ENCODE assay signal across 8 mouse cellular contexts in genomic region chr5:149964748-149965147, GRCm38 (mm10). TPM values are rescaled to one million over a fixed set of nuclear protein-coding genes. Genes with fewer than 3 reads are reported as not detected.
DNase-seq lines count a peak whose midpoint lies in the region; ATAC-seq lines count a peak whose summit lies in the region.

No protein-coding gene starts in this region.

- H3K27me3 ChIP-seq in heart, embryonic 13.5 days (replicated peaks) = no peaks in the 10 kb centered on the region
- no peaks in the 10 kb centered on the region for H3K27me3 ChIP-seq in hindbrain, embryonic 11.5 days (ENCODE audit: control insufficient read depth, insufficient read depth, low read length)
- H3K27me3 ChIP-seq in midbrain, embryonic 15.5 days (replicated peaks) = no peaks in the 10 kb centered on the region

- ATAC-seq in heart, embryonic 13.5 days (ENCODE audit: extremely low read depth, insufficient number of reproducible peaks, low FRiP score, low TSS enrichment) = no peak
- ATAC-seq in hindbrain, embryonic 11.5 days (ENCODE audit: low FRiP score) = no peak
- peak; percentile 88 for ATAC-seq in midbrain, embryonic 15.5 days (replicated peaks)
- ATAC-seq in monocyte, adult 5-6 weeks (replicated peaks; ENCODE audit: insufficient number of reproducible peaks, low FRiP score, low TSS enrichment, poor library complexity, severe bottlenecking) = no peak

- DNase-seq in heart, postnatal 14 days = no peak
- DNase-seq in brain, adult 2 months (ENCODE audit: low read depth, low spot score) = peak; percentile 65
- DNase-seq in hindbrain, embryonic 11.5 days (ENCODE audit: low spot score) = no peak
- no peak for DNase-seq in ovary, adult 18-20 months (ENCODE audit: low spot score)
- DNase-seq in lung, postnatal 14 days = no peak

- H3K27ac ChIP-seq in heart, embryonic 13.5 days (replicated peaks) = no peak overlapping the region
- H3K27ac ChIP-seq in hindbrain, embryonic 11.5 days (ENCODE audit: low read depth, low read length) = no peak overlapping the region
- peak overlapping the region; percentile 60 for H3K27ac ChIP-seq in midbrain, embryonic 15.5 days

- intact Hi-C loops in heart, postnatal 14 days (cut with DNase I) = no loop called here

- peaks cover 13% of the 10 kb centered on the region for H3K4me1 ChIP-seq in heart, embryonic 13.5 days
- H3K4me1 ChIP-seq in hindbrain, embryonic 11.5 days (replicated peaks; ENCODE audit: control insufficient read depth, insufficient read depth, low read length) = no peaks in the 10 kb centered on the region
- H3K4me1 ChIP-seq in midbrain, embryonic 15.5 days = peaks cover 8% of the 10 kb centered on the region; the same call in 1 of the 2 replicates

- H3K36me3 ChIP-seq in heart, embryonic 13.5 days = no peaks in the 10 kb centered on the region
- no peaks in the 10 kb centered on the region for H3K36me3 ChIP-seq in hindbrain, embryonic 11.5 days (ENCODE audit: control insufficient read depth, insufficient read depth, low read length)
- H3K36me3 ChIP-seq in midbrain, embryonic 15.5 days (replicated peaks) = no peaks in the 10 kb centered on the region

- peak overlapping the region; percentile 20; the same call in 1 of the 2 replicates for H3K4me3 ChIP-seq in heart, embryonic 13.5 days
- H3K4me3 ChIP-seq in hindbrain, embryonic 11.5 days (ENCODE audit: low read depth, low read length) = no peak overlapping the region
- no peak overlapping the region for H3K4me3 ChIP-seq in midbrain, embryonic 15.5 days

- no peak overlapping the region for H3K9ac ChIP-seq in heart, embryonic 13.5 days
- no peak overlapping the region for H3K9ac ChIP-seq in hindbrain, embryonic 11.5 days (ENCODE audit: low read depth, low read length)
- no peak overlapping the region for H3K9ac ChIP-seq in midbrain, embryonic 15.5 days

- WGBS in heart, embryonic 13.5 days = 19% methylated on average over 13 of the region's 13 CpGs
- WGBS in hindbrain, embryonic 11.5 days = 16% methylated on average over 13 of the region's 13 CpGs
- 8% methylated on average over 13 of the region's 13 CpGs for WGBS in midbrain, embryonic 15.5 days

- H3K9me3 ChIP-seq in heart, embryonic 13.5 days = no peaks in the 10 kb centered on the region
- H3K9me3 ChIP-seq in hindbrain, embryonic 11.5 days (ENCODE audit: control insufficient read depth, low read length) = no peaks in the 10 kb centered on the region
- H3K9me3 ChIP-seq in midbrain, embryonic 15.5 days = no peaks in the 10 kb centered on the region

- peak overlapping the region; percentile 57 for H3K4me2 ChIP-seq in heart, embryonic 13.5 days
- H3K4me2 ChIP-seq in hindbrain, embryonic 11.5 days (replicated peaks; ENCODE audit: low read depth, low read length) = 0 out of 2 replicates have a peak overlapping the region, but pooled peaks have one; percentile 14
- peak overlapping the region; percentile 24 for H3K4me2 ChIP-seq in midbrain, embryonic 15.5 days

RNA-seq across cellular contexts. Expression of gene Rxfp2, which starts 53.7 kb away (rescaled TPM):
- polyA plus RNA-seq in heart, embryonic 13.5 days (2015; fragmentation: Nextera tagmentation; extraction: Ambion mirVana) = 0.24 and 0.27 TPM in 2 replicates
- total RNA-seq in heart, postnatal 14 days (2021) = not detected
- polyA plus RNA-seq in hindbrain, embryonic 11.5 days (2014; fragmentation: Nextera tagmentation; extraction: Ambion mirVana) = 0.49 and 0.50 TPM in 2 replicates
- polyA plus RNA-seq in midbrain, embryonic 15.5 days (2015; fragmentation: Nextera tagmentation; extraction: Ambion mirVana) = 1.2 and 1.4 TPM in 2 replicates
- not detected in 3 replicates for total RNA-seq in monocyte, adult 5-6 weeks (2017)
